Comparison of ENCODE assay signal across 7 mouse cellular contexts in genomic region chr11:35750578-35750977, GRCm38 (mm10). TPM values are rescaled to one million over a fixed set of nuclear protein-coding genes. Genes with fewer than 3 reads are reported as not detected.
DNase-seq lines count a peak whose midpoint lies in the region; ATAC-seq lines count a peak whose summit lies in the region.

No protein-coding gene starts in this region.

- DNase-seq in adrenal gland, postnatal 14 days: peak; percentile 74
- DNase-seq in gonadal fat pad, adult 2 months (ENCODE audit: low read depth): peak; percentile 100
- DNase-seq in kidney, postnatal 25 days: peak; percentile 54 to 86

- no peaks in the 10 kb centered on the region for H3K36me3 ChIP-seq in stomach, embryonic 16.5 days (ENCODE audit: control insufficient read depth, insufficient read depth, low read length)
- no peaks in the 10 kb centered on the region for H3K36me3 ChIP-seq in midbrain, embryonic 13.5 days
- no peaks in the 10 kb centered on the region for H3K36me3 ChIP-seq in forebrain, embryonic 12.5 days (replicated peaks)

- no peaks in the 10 kb centered on the region for H3K4me1 ChIP-seq in stomach, embryonic 16.5 days (ENCODE audit: control insufficient read depth, insufficient read depth, low read length)
- H3K4me1 ChIP-seq in midbrain, embryonic 13.5 days (replicated peaks): no peaks in the 10 kb centered on the region
- H3K4me1 ChIP-seq in forebrain, embryonic 12.5 days: no peaks in the 10 kb centered on the region

- no peaks in the 10 kb centered on the region for H3K9me3 ChIP-seq in stomach, embryonic 16.5 days (replicated peaks; ENCODE audit: control insufficient read depth, low read length)
- no peaks in the 10 kb centered on the region for H3K9me3 ChIP-seq in midbrain, embryonic 13.5 days
- H3K9me3 ChIP-seq in forebrain, embryonic 12.5 days: no peaks in the 10 kb centered on the region

- peak overlapping the region; percentile 64; the same call in 1 of the 2 replicates for H3K27ac ChIP-seq in stomach, embryonic 16.5 days (ENCODE audit: low read length)
- no peak overlapping the region for H3K27ac ChIP-seq in midbrain, embryonic 13.5 days
- no peak overlapping the region for H3K27ac ChIP-seq in forebrain, embryonic 12.5 days

- no peaks in the 10 kb centered on the region for H3K27me3 ChIP-seq in stomach, embryonic 16.5 days (ENCODE audit: control insufficient read depth, insufficient read depth, low read length)
- no peaks in the 10 kb centered on the region for H3K27me3 ChIP-seq in midbrain, embryonic 13.5 days
- H3K27me3 ChIP-seq in forebrain, embryonic 12.5 days: no peaks in the 10 kb centered on the region

- H3K4me2 ChIP-seq in stomach, embryonic 16.5 days (ENCODE audit: low read depth, low read length): no peak overlapping the region
- no peak overlapping the region for H3K4me2 ChIP-seq in midbrain, embryonic 13.5 days (replicated peaks)
- no peak overlapping the region for H3K4me2 ChIP-seq in forebrain, embryonic 12.5 days

- H3K4me3 ChIP-seq in stomach, embryonic 16.5 days (replicated peaks; ENCODE audit: low read length): no peak overlapping the region
- H3K4me3 ChIP-seq in midbrain, embryonic 13.5 days (replicated peaks): no peak overlapping the region
- H3K4me3 ChIP-seq in forebrain, embryonic 12.5 days (replicated peaks): no peak overlapping the region

- ATAC-seq in stomach, embryonic 16.5 days (ENCODE audit: insufficient read depth, low FRiP score): peak; percentile 91
- ATAC-seq in erythroid progenitor cell, adult 5-6 weeks (replicated peaks; ENCODE audit: low FRiP score, poor library complexity, severe bottlenecking): no peak
- no peak for ATAC-seq in midbrain, embryonic 13.5 days
- no peak for ATAC-seq in forebrain, embryonic 12.5 days (ENCODE audit: low FRiP score)

- H3K9ac ChIP-seq in stomach, embryonic 16.5 days (ENCODE audit: low read length): no peak overlapping the region
- no peak overlapping the region for H3K9ac ChIP-seq in midbrain, embryonic 13.5 days (replicated peaks)
- no peak overlapping the region for H3K9ac ChIP-seq in forebrain, embryonic 12.5 days

- 55% methylated on average over 8 of the region's 8 CpGs for WGBS in stomach, embryonic 16.5 days
- WGBS in midbrain, embryonic 13.5 days: 79% methylated on average over 8 of the region's 8 CpGs
- 79% methylated on average over 8 of the region's 8 CpGs for WGBS in forebrain, embryonic 12.5 days

RNA-seq across cellular contexts. Expression of gene Pank3, which starts 18.7 kb away (rescaled TPM):
- total RNA-seq in adrenal gland, postnatal 14 days (2021): 46.8 and 51.4 TPM in 2 replicates
- polyA plus RNA-seq in gonadal fat pad, adult 2 months (2012; rRNA removed): 33.6 and 38.0 TPM in 2 replicates
- polyA plus RNA-seq in stomach, embryonic 16.5 days (2015; fragmentation: Nextera tagmentation; extraction: Ambion mirVana): 15.4 and 16.5 TPM in 2 replicates
- 10.1 and 11.5 TPM in 2 replicates for total RNA-seq in erythroid progenitor cell, adult 5-6 weeks (2015; ENCODE audit: low replicate concordance)
- total RNA-seq in erythroid progenitor cell, adult 5-6 weeks (2017; ENCODE audit: low replicate concordance): 7.7 and 10.2 TPM in 2 replicates
- polyA plus RNA-seq in midbrain, embryonic 13.5 days (2015; fragmentation: Nextera tagmentation; extraction: Ambion mirVana): 22.4 and 23.6 TPM in 2 replicates
- polyA plus RNA-seq in forebrain, embryonic 12.5 days (2016; fragmentation: Nextera tagmentation; extraction: Ambion mirVana): 30.2 and 30.3 TPM in 2 replicates

RNA-seq across cellular contexts. Expression of gene Fbll1, which starts 48.1 kb away (rescaled TPM):
- total RNA-seq in adrenal gland, postnatal 14 days (2021): 0.67 and 0.83 TPM in 2 replicates
- 0.10 TPM in 1 of 2 replicates, not detected in the other for polyA plus RNA-seq in gonadal fat pad, adult 2 months (2012; rRNA removed)
- 0.15 TPM in 1 of 2 replicates, not detected in the other for polyA plus RNA-seq in stomach, embryonic 16.5 days (2015; fragmentation: Nextera tagmentation; extraction: Ambion mirVana)
- not detected in 2 replicates for total RNA-seq in erythroid progenitor cell, adult 5-6 weeks (2015; ENCODE audit: low replicate concordance)
- not detected in 2 replicates for total RNA-seq in erythroid progenitor cell, adult 5-6 weeks (2017; ENCODE audit: low replicate concordance)
- 8.6 and 13.2 TPM in 2 replicates for polyA plus RNA-seq in midbrain, embryonic 13.5 days (2015; fragmentation: Nextera tagmentation; extraction: Ambion mirVana)
- 6.3 and 6.9 TPM in 2 replicates for polyA plus RNA-seq in forebrain, embryonic 12.5 days (2016; fragmentation: Nextera tagmentation; extraction: Ambion mirVana)
